13 mouse cellular contexts compared by ENCODE assay signal in genomic region chr13:46841668-46842067, GRCm38 (mm10).
DNase-seq lines count a peak whose midpoint lies in the region; ATAC-seq and TF ChIP-seq lines count a peak whose summit lies in the region.
"Had no signal": no experiment of that assay in that cellular context is flagged by ENCODE, and none has a peak within 500 bp of the region (broad histone marks: within the 10 kb centered on the region; RNA-seq: fewer than 3 reads in every experiment).

No protein-coding gene starts in this region.

- no peaks in the 10 kb centered on the region; the same call in 1 of the 2 replicates for H3K36me3 ChIP-seq in embryonic facial prominence, embryonic 13.5 days
- peaks cover 6% of the 10 kb centered on the region; the same call in 1 of the 2 replicates for H3K36me3 ChIP-seq in embryonic facial prominence, embryonic 10.5 days (replicated peaks)
- H3K36me3 ChIP-seq in limb, embryonic 15.5 days: 0 out of 2 replicates have a peak, but pooled peaks cover under 1% of the 10 kb centered on the region
- H3K36me3 ChIP-seq in limb, embryonic 10.5 days: no peaks in the 10 kb centered on the region
- H3K36me3 ChIP-seq in stomach, embryonic 16.5 days (ENCODE audit: control insufficient read depth, insufficient read depth, low read length): no peaks in the 10 kb centered on the region
- H3K36me3 ChIP-seq in kidney, embryonic 16.5 days (ENCODE audit: insufficient read depth, low read length): no peaks in the 10 kb centered on the region
- 0 out of 2 replicates have a peak, but pooled peaks cover under 1% of the 10 kb centered on the region for H3K36me3 ChIP-seq in intestine, postnatal 0 days (ENCODE audit: control insufficient read depth, insufficient read depth)
- H3K36me3 ChIP-seq: kidney, embryonic 15.5 days; liver, embryonic 12.5 days had no signal

- peaks cover 9% of the 10 kb centered on the region for H3K4me1 ChIP-seq in embryonic facial prominence, embryonic 13.5 days
- peaks cover 3% of the 10 kb centered on the region; the same call in 1 of the 2 replicates for H3K4me1 ChIP-seq in embryonic facial prominence, embryonic 10.5 days
- peaks cover 8% of the 10 kb centered on the region; the same call in 1 of the 2 replicates for H3K4me1 ChIP-seq in limb, embryonic 15.5 days
- H3K4me1 ChIP-seq in limb, embryonic 10.5 days: no peaks in the 10 kb centered on the region
- no peaks in the 10 kb centered on the region for H3K4me1 ChIP-seq in stomach, embryonic 16.5 days (ENCODE audit: control insufficient read depth, insufficient read depth, low read length)
- no peaks in the 10 kb centered on the region for H3K4me1 ChIP-seq in kidney, embryonic 16.5 days (ENCODE audit: insufficient read depth, low read length)
- no peaks in the 10 kb centered on the region for H3K4me1 ChIP-seq in intestine, postnatal 0 days (replicated peaks; ENCODE audit: control insufficient read depth, insufficient read depth, low read length)
- H3K4me1 ChIP-seq: kidney, embryonic 15.5 days; liver, embryonic 12.5 days had no signal

- 66% methylated on average over 3 of the region's 3 CpGs for WGBS in embryonic facial prominence, embryonic 13.5 days
- WGBS in embryonic facial prominence, embryonic 10.5 days: 79% methylated on average over 3 of the region's 3 CpGs
- WGBS in limb, embryonic 15.5 days: 73% methylated on average over 3 of the region's 3 CpGs
- 86% methylated on average over 3 of the region's 3 CpGs for WGBS in limb, embryonic 10.5 days
- WGBS in stomach, embryonic 16.5 days: 70% methylated on average over 3 of the region's 3 CpGs
- WGBS in kidney, embryonic 16.5 days: 89% methylated on average over 3 of the region's 3 CpGs
- 95% methylated on average over 3 of the region's 3 CpGs for WGBS in intestine, postnatal 0 days

- no peaks in the 10 kb centered on the region for H3K9me3 ChIP-seq in embryonic facial prominence, embryonic 13.5 days
- no peaks in the 10 kb centered on the region for H3K9me3 ChIP-seq in embryonic facial prominence, embryonic 10.5 days
- H3K9me3 ChIP-seq in limb, embryonic 15.5 days: no peaks in the 10 kb centered on the region
- H3K9me3 ChIP-seq in limb, embryonic 10.5 days (replicated peaks): no peaks in the 10 kb centered on the region
- H3K9me3 ChIP-seq in stomach, embryonic 16.5 days (replicated peaks; ENCODE audit: control insufficient read depth, low read length): no peaks in the 10 kb centered on the region
- H3K9me3 ChIP-seq in kidney, embryonic 16.5 days (ENCODE audit: low read length): no peaks in the 10 kb centered on the region
- H3K9me3 ChIP-seq in intestine, postnatal 0 days (ENCODE audit: control insufficient read depth): no peaks in the 10 kb centered on the region
- H3K9me3 ChIP-seq: kidney, embryonic 15.5 days; liver, embryonic 12.5 days had no signal

- ATAC-seq in embryonic facial prominence, embryonic 13.5 days (ENCODE audit: insufficient number of reproducible peaks, insufficient read depth, low FRiP score, low TSS enrichment, low read depth): no peak; the same call in 1 of the 2 replicates
- ATAC-seq in limb, embryonic 15.5 days (ENCODE audit: insufficient number of reproducible peaks, low FRiP score, low TSS enrichment, low read depth): no peak
- no peak for ATAC-seq in stomach, embryonic 16.5 days (ENCODE audit: insufficient read depth, low FRiP score)
- no peak for ATAC-seq in kidney, embryonic 16.5 days (ENCODE audit: low FRiP score, low TSS enrichment)
- no peak for ATAC-seq in intestine, postnatal 0 days
- ATAC-seq: liver, embryonic 12.5 days had no signal

- H3K27ac ChIP-seq in embryonic facial prominence, embryonic 13.5 days: peak overlapping the region; percentile 69
- no peak overlapping the region for H3K27ac ChIP-seq in embryonic facial prominence, embryonic 10.5 days (replicated peaks)
- peak overlapping the region; percentile 43; the same call in 1 of the 2 replicates for H3K27ac ChIP-seq in limb, embryonic 15.5 days
- no peak overlapping the region for H3K27ac ChIP-seq in limb, embryonic 10.5 days
- peak overlapping the region; percentile 78 for H3K27ac ChIP-seq in stomach, embryonic 16.5 days (ENCODE audit: low read length)
- H3K27ac ChIP-seq in kidney, embryonic 16.5 days (ENCODE audit: low read length): no peak overlapping the region
- no peak overlapping the region for H3K27ac ChIP-seq in intestine, postnatal 0 days (ENCODE audit: low read depth, low read length)
- H3K27ac ChIP-seq: kidney, embryonic 15.5 days; liver, embryonic 12.5 days had no signal

- no peak overlapping the region for H3K9ac ChIP-seq in embryonic facial prominence, embryonic 13.5 days
- no peak overlapping the region for H3K9ac ChIP-seq in limb, embryonic 15.5 days
- H3K9ac ChIP-seq in stomach, embryonic 16.5 days (ENCODE audit: low read length): no peak overlapping the region
- no peak overlapping the region for H3K9ac ChIP-seq in kidney, embryonic 16.5 days (replicated peaks; ENCODE audit: low read length)
- no peak overlapping the region for H3K9ac ChIP-seq in intestine, postnatal 0 days (ENCODE audit: low read depth, low read length)
- H3K9ac ChIP-seq: kidney, embryonic 15.5 days; liver, embryonic 12.5 days had no signal

- no peak for TF ChIP-seq CTCF in intestine, postnatal 0 days (IDR thresholded peaks at IDR 0.05; ENCODE audit: low read depth)

- H3K27me3 ChIP-seq in embryonic facial prominence, embryonic 13.5 days: no peaks in the 10 kb centered on the region
- no peaks in the 10 kb centered on the region for H3K27me3 ChIP-seq in embryonic facial prominence, embryonic 10.5 days (replicated peaks; ENCODE audit: low read depth, poor library complexity, severe bottlenecking)
- H3K27me3 ChIP-seq in limb, embryonic 15.5 days: no peaks in the 10 kb centered on the region
- H3K27me3 ChIP-seq in limb, embryonic 10.5 days (ENCODE audit: low read depth, poor library complexity, severe bottlenecking): no peaks in the 10 kb centered on the region
- H3K27me3 ChIP-seq in stomach, embryonic 16.5 days (ENCODE audit: control insufficient read depth, insufficient read depth, low read length): no peaks in the 10 kb centered on the region
- H3K27me3 ChIP-seq in kidney, embryonic 16.5 days (ENCODE audit: insufficient read depth, low read length): no peaks in the 10 kb centered on the region
- H3K27me3 ChIP-seq in intestine, postnatal 0 days (replicated peaks; ENCODE audit: control insufficient read depth, insufficient read depth, low read length): no peaks in the 10 kb centered on the region
- H3K27me3 ChIP-seq: kidney, embryonic 15.5 days; liver, embryonic 12.5 days had no signal

- no peak overlapping the region for H3K4me2 ChIP-seq in embryonic facial prominence, embryonic 13.5 days
- no peak overlapping the region for H3K4me2 ChIP-seq in limb, embryonic 15.5 days
- H3K4me2 ChIP-seq in stomach, embryonic 16.5 days (ENCODE audit: low read depth, low read length): no peak overlapping the region
- H3K4me2 ChIP-seq in kidney, embryonic 16.5 days (replicated peaks; ENCODE audit: low read depth, low read length): no peak overlapping the region
- no peak overlapping the region for H3K4me2 ChIP-seq in intestine, postnatal 0 days (replicated peaks; ENCODE audit: low read depth)
- H3K4me2 ChIP-seq: kidney, embryonic 15.5 days; liver, embryonic 12.5 days; midbrain, embryonic 11.5 days had no signal

- no peak overlapping the region for H3K4me3 ChIP-seq in embryonic facial prominence, embryonic 13.5 days
- no peak overlapping the region for H3K4me3 ChIP-seq in embryonic facial prominence, embryonic 10.5 days
- no peak overlapping the region for H3K4me3 ChIP-seq in limb, embryonic 15.5 days
- H3K4me3 ChIP-seq in limb, embryonic 10.5 days: no peak overlapping the region
- no peak overlapping the region for H3K4me3 ChIP-seq in stomach, embryonic 16.5 days (replicated peaks; ENCODE audit: low read length)
- no peak overlapping the region for H3K4me3 ChIP-seq in kidney, embryonic 16.5 days (ENCODE audit: low read length)
- H3K4me3 ChIP-seq in intestine, postnatal 0 days (ENCODE audit: low read depth, low read length): no peak overlapping the region
- H3K4me3 ChIP-seq: kidney, embryonic 15.5 days; liver, embryonic 12.5 days had no signal

- no peak for DNase-seq in embryonic facial prominence, embryonic 10.5 days (ENCODE audit: low spot score)
- no peak for DNase-seq in limb, embryonic 10.5 days (ENCODE audit: low spot score)
- DNase-seq in cerebellum, postnatal 25 days: peak; percentile 66 to 72
- DNase-seq: embryo, embryonic 11 days; right cerebral cortex, postnatal 14 days had no signal

Comparison
In these comparisons a context has a peak if more than half of its experiments do, and no peak if none do; other contexts are left out.
1. H3K27ac ChIP-seq: peak in embryonic facial prominence, embryonic 13.5 days (single experiment), limb, embryonic 15.5 days (single experiment) and stomach, embryonic 16.5 days (single experiment); none in embryonic facial prominence, embryonic 10.5 days (single experiment), limb, embryonic 10.5 days (single experiment), kidney, embryonic 16.5 days (single experiment) and intestine, postnatal 0 days (single experiment).
2. DNase-seq: peak in cerebellum, postnatal 25 days (2 of 2); none in embryonic facial prominence, embryonic 10.5 days (single experiment) and limb, embryonic 10.5 days (single experiment).